In genomic region chr10:127203106-127203505, GRCm38 (mm10) we compare ENCODE assay signal across 23 mouse cellular contexts. TPM values are rescaled to one million over a fixed set of nuclear protein-coding genes. Genes with fewer than 3 reads are reported as not detected.
DNase-seq lines count a peak whose midpoint lies in the region; ATAC-seq and TF ChIP-seq lines count a peak whose summit lies in the region.
"Had no signal": no experiment of that assay in that cellular context is flagged by ENCODE, and none has a peak within 500 bp of the region (broad histone marks: within the 10 kb centered on the region; RNA-seq: fewer than 3 reads in every experiment).

No protein-coding gene starts in this region.

- peak; percentile 65; the same call in 1 of the 2 replicates for ATAC-seq in stomach, embryonic 15.5 days (ENCODE audit: insufficient read depth, low FRiP score, low read depth)
- no peak for ATAC-seq in stomach, postnatal 0 days (ENCODE audit: low FRiP score, low TSS enrichment)
- peak; percentile 76 for ATAC-seq in liver, embryonic 15.5 days (ENCODE audit: insufficient read depth)
- ATAC-seq: forebrain, embryonic 13.5 days; hindbrain, postnatal 0 days; Patski had no signal

- peak overlapping the region; percentile 29; the same call in 1 of the 2 replicates for H3K27ac ChIP-seq in heart, embryonic 10.5 days
- no peak overlapping the region for H3K27ac ChIP-seq in stomach, embryonic 15.5 days
- no peak overlapping the region for H3K27ac ChIP-seq in stomach, postnatal 0 days (replicated peaks)
- H3K27ac ChIP-seq in liver, embryonic 15.5 days (replicated peaks) = peak overlapping the region; percentile 98
- H3K27ac ChIP-seq: forebrain, embryonic 13.5 days; hindbrain, postnatal 0 days; limb, embryonic 10.5 days; midbrain, embryonic 10.5 days had no signal

- no peak overlapping the region for H3K9ac ChIP-seq in stomach, embryonic 15.5 days
- no peak overlapping the region for H3K9ac ChIP-seq in stomach, postnatal 0 days (ENCODE audit: low read length)
- H3K9ac ChIP-seq in liver, embryonic 15.5 days = peak overlapping the region; percentile 33
- H3K9ac ChIP-seq: forebrain, embryonic 13.5 days had no signal

- peaks cover 7% of the 10 kb centered on the region for H3K4me1 ChIP-seq in heart, embryonic 10.5 days
- H3K4me1 ChIP-seq in stomach, embryonic 15.5 days = no peaks in the 10 kb centered on the region
- no peaks in the 10 kb centered on the region for H3K4me1 ChIP-seq in stomach, postnatal 0 days (replicated peaks; ENCODE audit: control insufficient read depth, insufficient read depth)
- peaks cover 83% of the 10 kb centered on the region for H3K4me1 ChIP-seq in liver, embryonic 15.5 days (replicated peaks)
- H3K4me1 ChIP-seq: forebrain, embryonic 13.5 days; limb, embryonic 10.5 days had no signal

- no peak for DNase-seq in heart, embryonic 10.5 days (ENCODE audit: low spot score)
- DNase-seq in heart, postnatal 10 days = no peak
- no peak for DNase-seq in stomach, postnatal 0 days (ENCODE audit: low spot score)
- DNase-seq in cerebellum, postnatal 14 days = no peak
- DNase-seq in thymus, adult 18-20 months = no peak
- DNase-seq in gastrocnemius, postnatal 36 days = no peak
- DNase-seq: adrenal gland, postnatal 14 days; cerebellum, adult 11 months; embryo, embryonic 11 days; kidney, adult 8-10 months; kidney, postnatal 25 days; lung, adult 2 months; lung, postnatal 36 days; thymus, postnatal 25 days had no signal

- H3K27me3 ChIP-seq in heart, embryonic 10.5 days (ENCODE audit: insufficient read depth, poor library complexity, severe bottlenecking) = no peaks in the 10 kb centered on the region
- no peaks in the 10 kb centered on the region for H3K27me3 ChIP-seq in stomach, embryonic 15.5 days (replicated peaks)
- H3K27me3 ChIP-seq in stomach, postnatal 0 days (ENCODE audit: control insufficient read depth, insufficient read depth, low read length) = no peaks in the 10 kb centered on the region
- H3K27me3 ChIP-seq in liver, embryonic 15.5 days = no peaks in the 10 kb centered on the region
- H3K27me3 ChIP-seq: forebrain, embryonic 13.5 days; Patski had no signal

- no peak overlapping the region for H3K4me2 ChIP-seq in stomach, embryonic 15.5 days
- H3K4me2 ChIP-seq in stomach, postnatal 0 days (replicated peaks; ENCODE audit: low read depth) = no peak overlapping the region
- peak overlapping the region; percentile 67 for H3K4me2 ChIP-seq in liver, embryonic 15.5 days
- H3K4me2 ChIP-seq: forebrain, embryonic 13.5 days had no signal

- no peak overlapping the region for H3K4me3 ChIP-seq in heart, embryonic 10.5 days
- no peak overlapping the region for H3K4me3 ChIP-seq in stomach, embryonic 15.5 days (replicated peaks)
- no peak overlapping the region for H3K4me3 ChIP-seq in stomach, postnatal 0 days (ENCODE audit: low read depth, low read length)
- peak overlapping the region; percentile 2; the same call in 1 of the 2 replicates for H3K4me3 ChIP-seq in liver, embryonic 15.5 days (replicated peaks)
- H3K4me3 ChIP-seq: forebrain, embryonic 13.5 days; hindbrain, embryonic 10.5 days; limb, embryonic 10.5 days; midbrain, embryonic 10.5 days had no signal

- no peak for TF ChIP-seq CTCF in stomach, postnatal 0 days (IDR thresholded peaks at IDR 0.05; ENCODE audit: low read depth)

- H3K9me3 ChIP-seq in heart, embryonic 10.5 days = no peaks in the 10 kb centered on the region
- no peaks in the 10 kb centered on the region for H3K9me3 ChIP-seq in stomach, embryonic 15.5 days
- no peaks in the 10 kb centered on the region for H3K9me3 ChIP-seq in stomach, postnatal 0 days (ENCODE audit: control insufficient read depth, low read length)
- no peaks in the 10 kb centered on the region for H3K9me3 ChIP-seq in liver, embryonic 15.5 days (replicated peaks)
- H3K9me3 ChIP-seq: forebrain, embryonic 13.5 days; hindbrain, embryonic 10.5 days; limb, embryonic 10.5 days; midbrain, embryonic 10.5 days had no signal

- 76% methylated on average over 3 of the region's 3 CpGs for WGBS in heart, embryonic 10.5 days
- WGBS in stomach, embryonic 15.5 days = 83% methylated on average over 3 of the region's 3 CpGs
- 81% methylated on average over 3 of the region's 3 CpGs for WGBS in stomach, postnatal 0 days
- 32% methylated on average over 3 of the region's 3 CpGs for WGBS in liver, embryonic 15.5 days (ENCODE audit: insufficient replicate concordance)

- H3K36me3 ChIP-seq in heart, embryonic 10.5 days = peaks cover 92% of the 10 kb centered on the region
- H3K36me3 ChIP-seq in stomach, embryonic 15.5 days = peaks cover 30% of the 10 kb centered on the region
- peaks cover 15% of the 10 kb centered on the region for H3K36me3 ChIP-seq in stomach, postnatal 0 days (ENCODE audit: control insufficient read depth, insufficient read depth, low read length)
- H3K36me3 ChIP-seq in liver, embryonic 15.5 days (replicated peaks) = peaks cover 83% of the 10 kb centered on the region

- intact Hi-C loops in heart, postnatal 10 days (cut with DNase I) = no loop called here
- intact Hi-C loops in gastrocnemius, postnatal 36 days (cut with DNase I) = no loop called here

- no peak for TF ChIP-seq EP300 in stomach, postnatal 0 days (optimal IDR thresholded peaks at IDR 0.05)

RNA-seq across cellular contexts. Expression of gene Dtx3, which starts 7.6 kb away (rescaled TPM):
- polyA plus RNA-seq in heart, embryonic 10.5 days (2016; fragmentation: Nextera tagmentation; extraction: Ambion mirVana) = 78.4 and 91.4 TPM in 2 replicates
- total RNA-seq in heart, postnatal 10 days (2021) = 10 to 100 TPM; 48.4 to 52.2 TPM
- polyA plus RNA-seq in stomach, embryonic 15.5 days (2015; fragmentation: Nextera tagmentation; extraction: Ambion mirVana) = 90.4 and 106 TPM in 2 replicates
- polyA plus RNA-seq in stomach, postnatal 0 days (2015; fragmentation: Nextera tagmentation; extraction: Ambion mirVana) = 27.8 and 32.9 TPM in 2 replicates
- polyA plus RNA-seq in liver, embryonic 15.5 days (2015; fragmentation: Nextera tagmentation; extraction: Ambion mirVana) = 16.7 and 16.9 TPM in 2 replicates
- 10 to 100 TPM; 21.2 to 24.6 TPM for total RNA-seq in gastrocnemius, postnatal 36 days (2021)

RNA-seq across cellular contexts. Expression of gene Pip4k2c, which starts 8.3 kb away (rescaled TPM):
- polyA plus RNA-seq in heart, embryonic 10.5 days (2016; fragmentation: Nextera tagmentation; extraction: Ambion mirVana) = 27.9 and 29.3 TPM in 2 replicates
- 10 to 100 TPM; 26.4 to 28.7 TPM for total RNA-seq in heart, postnatal 10 days (2021)
- polyA plus RNA-seq in stomach, embryonic 15.5 days (2015; fragmentation: Nextera tagmentation; extraction: Ambion mirVana) = 29.9 and 32.3 TPM in 2 replicates
- polyA plus RNA-seq in stomach, postnatal 0 days (2015; fragmentation: Nextera tagmentation; extraction: Ambion mirVana) = 23.2 and 26.0 TPM in 2 replicates
- polyA plus RNA-seq in liver, embryonic 15.5 days (2015; fragmentation: Nextera tagmentation; extraction: Ambion mirVana) = 41.9 and 45.1 TPM in 2 replicates
- 1 to 10 TPM; 5.6 to 6.1 TPM for total RNA-seq in gastrocnemius, postnatal 36 days (2021)

RNA-seq across cellular contexts. Expression of gene Arhgef25, which starts 13.2 kb away (rescaled TPM):
- 21.4 and 28.8 TPM in 2 replicates for polyA plus RNA-seq in heart, embryonic 10.5 days (2016; fragmentation: Nextera tagmentation; extraction: Ambion mirVana)
- total RNA-seq in heart, postnatal 10 days (2021) = 10 to 100 TPM; 20.8 to 21.0 TPM
- 65.9 and 69.9 TPM in 2 replicates for polyA plus RNA-seq in stomach, embryonic 15.5 days (2015; fragmentation: Nextera tagmentation; extraction: Ambion mirVana)
- polyA plus RNA-seq in stomach, postnatal 0 days (2015; fragmentation: Nextera tagmentation; extraction: Ambion mirVana) = 25.3 and 29.7 TPM in 2 replicates
- polyA plus RNA-seq in liver, embryonic 15.5 days (2015; fragmentation: Nextera tagmentation; extraction: Ambion mirVana) = 5.4 and 5.8 TPM in 2 replicates
- 1 to 10 TPM; 8.3 to 9.4 TPM for total RNA-seq in gastrocnemius, postnatal 36 days (2021)
- total RNA-seq: neutrophil, adult 5-6 weeks had no signal

RNA-seq across cellular contexts. Expression of gene Slc26a10, which starts 22.7 kb away (rescaled TPM):
- 9.2 and 12.9 TPM in 2 replicates for polyA plus RNA-seq in heart, embryonic 10.5 days (2016; fragmentation: Nextera tagmentation; extraction: Ambion mirVana)
- 10 to 100 TPM; 40.8 to 48.0 TPM for total RNA-seq in heart, postnatal 10 days (2021)
- polyA plus RNA-seq in stomach, embryonic 15.5 days (2015; fragmentation: Nextera tagmentation; extraction: Ambion mirVana) = 1.1 and 1.3 TPM in 2 replicates
- 0.70 and 0.76 TPM in 2 replicates for polyA plus RNA-seq in stomach, postnatal 0 days (2015; fragmentation: Nextera tagmentation; extraction: Ambion mirVana)
- 2.1 and 3.2 TPM in 2 replicates for polyA plus RNA-seq in liver, embryonic 15.5 days (2015; fragmentation: Nextera tagmentation; extraction: Ambion mirVana)
- 1 to 10 TPM; 4.8 to 5.1 TPM for total RNA-seq in gastrocnemius, postnatal 36 days (2021)

RNA-seq across cellular contexts. Expression of gene B4galnt1, which starts 38.1 kb away (rescaled TPM):
- 1.5 and 3.6 TPM in 2 replicates for polyA plus RNA-seq in heart, embryonic 10.5 days (2016; fragmentation: Nextera tagmentation; extraction: Ambion mirVana)
- total RNA-seq in heart, postnatal 10 days (2021) = 1 to 10 TPM; 3.6 to 3.8 TPM
- polyA plus RNA-seq in stomach, embryonic 15.5 days (2015; fragmentation: Nextera tagmentation; extraction: Ambion mirVana) = 29.4 and 31.4 TPM in 2 replicates
- 45.9 and 65.4 TPM in 2 replicates for polyA plus RNA-seq in stomach, postnatal 0 days (2015; fragmentation: Nextera tagmentation; extraction: Ambion mirVana)
- polyA plus RNA-seq in liver, embryonic 15.5 days (2015; fragmentation: Nextera tagmentation; extraction: Ambion mirVana) = 19.3 and 21.0 TPM in 2 replicates
- total RNA-seq in gastrocnemius, postnatal 36 days (2021) = 1 to 10 TPM in 1 of 2 experiments, under 1 TPM in 1; 0.69 to 1.0 TPM

Comparison
In these comparisons a context has a peak if more than half of its experiments do, and no peak if none do; other contexts are left out.
1. H3K27ac ChIP-seq: peak in heart, embryonic 10.5 days (single experiment) and liver, embryonic 15.5 days (single experiment); none in stomach, embryonic 15.5 days (single experiment) and stomach, postnatal 0 days (single experiment).